In the genomic region with DNA sequence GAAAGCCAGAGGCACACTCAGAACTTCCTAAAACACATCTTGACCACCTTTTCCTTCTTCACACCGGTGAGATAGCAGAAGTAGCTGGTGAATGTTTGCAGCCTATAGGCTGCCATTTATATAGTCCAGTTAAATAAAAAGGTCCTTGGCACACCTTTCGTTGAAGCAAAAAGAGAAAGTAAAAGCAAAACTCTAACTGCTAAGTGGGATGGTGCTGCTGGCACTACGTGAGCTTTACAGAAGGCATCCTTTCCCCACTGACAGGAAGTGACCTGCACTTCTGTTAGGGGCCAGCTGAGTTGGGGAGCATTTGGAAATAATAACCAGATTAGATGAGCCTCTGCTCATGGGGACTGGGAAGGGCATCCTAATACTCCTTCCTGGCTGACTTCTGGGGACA, we compare ENCODE assay signal across 7 mouse cellular contexts. TPM values are rescaled to one million over a fixed set of nuclear protein-coding genes. Genes with fewer than 3 reads are reported as not detected.
A peak's percentile ranks its signal among the peaks of the same experiment; 100 is the strongest.
DNase-seq lines count a peak whose midpoint lies in the region; ATAC-seq and TF ChIP-seq lines count a peak whose summit lies in the region.

No protein-coding gene starts in this region.

- 0 out of 2 replicates have a peak, but pooled peaks cover 2% of the 10 kb centered on the region for H3K4me1 ChIP-seq in forebrain, embryonic 14.5 days (ENCODE audit: control insufficient read depth, insufficient read depth, low read length)
- no peaks in the 10 kb centered on the region for H3K4me1 ChIP-seq in liver, embryonic 16.5 days (ENCODE audit: control insufficient read depth, low read depth, low read length)

- peaks cover 25% of the 10 kb centered on the region for H3K79me2 ChIP-seq in C2C12 (ENCODE audit: control insufficient read depth, insufficient read depth)

- peak overlapping the region; percentile 91 for H3K4me2 ChIP-seq in forebrain, embryonic 14.5 days (ENCODE audit: low read length)
- peak overlapping the region; percentile 67 for H3K4me2 ChIP-seq in liver, embryonic 16.5 days (ENCODE audit: low read depth, low read length)

- ATAC-seq in forebrain, embryonic 14.5 days = no peak
- no peak for ATAC-seq in liver, embryonic 16.5 days (ENCODE audit: low read depth)

- no peaks in the 10 kb centered on the region for H3K9me3 ChIP-seq in forebrain, embryonic 14.5 days (replicated peaks; ENCODE audit: control insufficient read depth, low read length)
- no peaks in the 10 kb centered on the region for H3K9me3 ChIP-seq in liver, embryonic 16.5 days (replicated peaks; ENCODE audit: control insufficient read depth, low read length)

- no peak overlapping the region for H3K9ac ChIP-seq in forebrain, embryonic 14.5 days (ENCODE audit: low read length)
- no peak overlapping the region; the same call in 1 of the 2 replicates for H3K9ac ChIP-seq in liver, embryonic 16.5 days (ENCODE audit: low read depth, low read length)

- peak overlapping the region; percentile 94 for H3ac ChIP-seq in C2C12 (ENCODE audit: control insufficient read depth, insufficient read length, low read depth)

- H3K36me3 ChIP-seq in C2C12 (ENCODE audit: control insufficient read depth, insufficient read depth) = no peaks in the 10 kb centered on the region
- no peaks in the 10 kb centered on the region for H3K36me3 ChIP-seq in forebrain, embryonic 14.5 days (ENCODE audit: control insufficient read depth, insufficient read depth, low read length)
- no peaks in the 10 kb centered on the region for H3K36me3 ChIP-seq in liver, embryonic 16.5 days (ENCODE audit: control insufficient read depth, insufficient read depth)

- peak overlapping the region; percentile 54 for H3K4me3 ChIP-seq in C2C12 (ENCODE audit: insufficient read depth, poor library complexity, severe bottlenecking)
- no peak overlapping the region for H3K4me3 ChIP-seq in forebrain, embryonic 14.5 days (ENCODE audit: low read depth, low read length)
- H3K4me3 ChIP-seq in liver, embryonic 16.5 days (ENCODE audit: low read depth, low read length) = peak overlapping the region; percentile 61

- intact Hi-C loops in left cerebral cortex, postnatal 4 days (cut with DNase I) = no loop called here

- no peaks in the 10 kb centered on the region for H3K27me3 ChIP-seq in C2C12 (ENCODE audit: control insufficient read depth, insufficient read depth, insufficient read length)
- no peaks in the 10 kb centered on the region for H3K27me3 ChIP-seq in forebrain, embryonic 14.5 days (replicated peaks; ENCODE audit: control insufficient read depth, insufficient read depth, low read length)
- peaks cover 13% of the 10 kb centered on the region for H3K27me3 ChIP-seq in liver, embryonic 16.5 days (ENCODE audit: control insufficient read depth, insufficient read depth, low read depth, low read length)

- DNase-seq in 3T3-L1 (ENCODE audit: low read depth, low spot score) = peak; percentile 43
- DNase-seq in forebrain, embryonic 14.5 days (ENCODE audit: low spot score) = no peak
- peak; percentile 15 for DNase-seq in thymus, postnatal 4 days
- DNase-seq in left cerebral cortex, postnatal 4 days = no peak
- no peak for DNase-seq in c-Kit-positive CD71-positive TER-119-positive erythroid progenitor cells, embryonic 14.5 days (ENCODE audit: low spot score)

- no peak for TF ChIP-seq CTCF in C2C12 (IDR thresholded peaks at IDR 0.05; ENCODE audit: control insufficient read depth, insufficient read depth, insufficient read length)

- 64% methylated on average over 3 of the region's 3 CpGs for WGBS in forebrain, embryonic 14.5 days
- WGBS in liver, embryonic 16.5 days (ENCODE audit: insufficient replicate concordance) = 27% methylated on average over 3 of the region's 3 CpGs

- peaks cover 5% of the 10 kb centered on the region for H3K79me3 ChIP-seq in C2C12 (ENCODE audit: low read depth)

- no peak overlapping the region for H3K27ac ChIP-seq in forebrain, embryonic 14.5 days (ENCODE audit: low read depth, low read length)
- no peak overlapping the region for H3K27ac ChIP-seq in liver, embryonic 16.5 days (ENCODE audit: low read length)

TF ChIP-seq in C2C12, 6 proteins besides CTCF, POLR2A, EP300 and RAD21:
- no peak for TF ChIP-seq MYOG (IDR thresholded peaks at IDR 0.05; ENCODE audit: control insufficient read depth, extremely low read depth, insufficient read length)
- TF ChIP-seq CEBPB (IDR thresholded peaks at IDR 0.05; ENCODE audit: low read depth) = no peak
- no peak for TF ChIP-seq USF1 (IDR thresholded peaks at IDR 0.05; ENCODE audit: low read depth)
- TF ChIP-seq MYOD1 (IDR thresholded peaks at IDR 0.05; ENCODE audit: control insufficient read depth, insufficient read length, low read depth) = no peak
TF ChIP-seq in C2C12: peak in this region for 0.

RNA-seq across cellular contexts. Expression of a gene that starts 0.8 kb away (rescaled TPM):
- 8.7 TPM for polyA plus RNA-seq in C2C12 (2012; fragmentation: generic; extraction: Trizol)
- 0.41 and 0.78 TPM in 2 replicates for polyA plus RNA-seq in forebrain, embryonic 14.5 days (2014; fragmentation: Nextera tagmentation; extraction: Ambion mirVana)
- 2.9 and 3.0 TPM in 2 replicates for polyA plus RNA-seq in liver, embryonic 16.5 days (2015; fragmentation: Nextera tagmentation; extraction: Ambion mirVana)
- total RNA-seq in left cerebral cortex, postnatal 4 days (2021) = 1 to 10 TPM; 5.1 to 6.7 TPM

Comparison
In these comparisons a context has a peak if more than half of its experiments do, and no peak if none do; other contexts are left out.
1. DNase-seq: peak in 3T3-L1 (single experiment) and thymus, postnatal 4 days (single experiment); none in forebrain, embryonic 14.5 days (single experiment), left cerebral cortex, postnatal 4 days (single experiment) and c-Kit-positive CD71-positive TER-119-positive erythroid progenitor cells, embryonic 14.5 days (single experiment).